8 mouse cellular contexts compared by ENCODE assay signal in the genomic region with DNA sequence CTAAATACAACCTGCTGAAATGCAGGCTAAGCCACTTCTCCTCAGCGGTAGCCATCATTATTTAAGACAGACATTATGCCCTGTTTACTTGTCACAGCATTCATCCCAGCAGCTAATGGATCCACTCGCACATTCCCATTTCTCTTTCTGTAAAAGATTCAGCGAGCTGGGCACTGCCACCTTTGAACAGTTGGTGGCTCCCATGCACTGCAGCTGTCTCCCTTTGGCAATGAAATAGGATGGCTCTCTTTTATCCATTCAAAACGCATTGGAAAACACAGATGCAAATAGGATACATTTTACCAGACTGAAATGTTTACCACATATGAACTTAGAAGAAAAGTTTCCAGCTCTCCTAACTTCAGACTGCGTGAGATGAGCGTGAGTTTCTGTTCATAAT. TPM values are rescaled to one million over a fixed set of nuclear protein-coding genes. Genes with fewer than 3 reads are reported as not detected.
DNase-seq lines count a peak whose midpoint lies in the region; ATAC-seq and TF ChIP-seq lines count a peak whose summit lies in the region.
"Had no signal": no experiment of that assay in that cellular context is flagged by ENCODE, and none has a peak within 500 bp of the region (broad histone marks: within the 10 kb centered on the region; RNA-seq: fewer than 3 reads in every experiment).

No protein-coding gene starts in this region.

- TF ChIP-seq CTCF in lung, adult 2 months (IDR thresholded peaks at IDR 0.05; ENCODE audit: insufficient read depth, low read length): peak; percentile 67; the same call in 1 of the 2 replicates
- peak; percentile 93 for TF ChIP-seq CTCF in left cerebral cortex, adult 2 months (IDR thresholded peaks at IDR 0.05)

- no peak overlapping the region for H3K27ac ChIP-seq in left cerebral cortex, adult 2 months
- H3K27ac ChIP-seq: limb, embryonic 12.5 days had no signal

- no peak for DNase-seq in lung, adult 2 months
- DNase-seq in lung, postnatal 25 days (ENCODE audit: low spot score): no peak
- peak; percentile 38 to 59 for DNase-seq in cerebellum, postnatal 25 days
- peak; percentile 43 to 60 for DNase-seq in left cerebral cortex, adult 2 months (ENCODE audit: extremely low spot score in 1 of 2, low spot score in 2 of 2)
- DNase-seq in retina, embryonic 14.5 days (ENCODE audit: low spot score): peak; percentile 60
- no peak for DNase-seq in gastrocnemius, postnatal 25 days

- H3K4me1 ChIP-seq in lung, adult 2 months (ENCODE audit: control insufficient read depth, insufficient read depth, low read length): no peaks in the 10 kb centered on the region

- TF ChIP-seq POLR2A in lung, adult 2 months (IDR thresholded peaks at IDR 0.05; ENCODE audit: borderline replicate concordance, extremely low read depth, low read depth, low read length): no peak

- 39% methylated on average over 6 of the region's 6 CpGs for WGBS in lung, adult 2 months

- peak; percentile 76 to 88 for ATAC-seq in hematopoietic stem cell, adult 5-6 weeks (replicated peaks in 1 of 2; ENCODE audit: insufficient read depth in 1 of 2, low FRiP score in 2 of 2, low TSS enrichment in 1 of 2, low read depth in 1 of 2, poor library complexity in 2 of 2, severe bottlenecking in 2 of 2)

- intact Hi-C loops in left cerebral cortex, adult 2 months (cut with DNase I): loop anchor here (2.0 kb wide), 3 partner anchors 300 to 380 kb away; no protein-coding TSS in a partner anchor

- no peak overlapping the region for H3K4me3 ChIP-seq in lung, adult 2 months (replicated peaks; ENCODE audit: extremely low read depth, low read depth, low read length)
- peak overlapping the region; percentile 38 for H3K4me3 ChIP-seq in left cerebral cortex, adult 2 months
- H3K4me3 ChIP-seq: limb, embryonic 12.5 days had no signal

RNA-seq across cellular contexts. Expression of gene Gpc5, which starts 21.5 kb away (rescaled TPM):
- polyA plus RNA-seq in lung, adult 2 months (2012; rRNA removed): 0.06 TPM in 1 of 2 replicates, not detected in the other
- not detected in 2 replicates for total RNA-seq in hematopoietic stem cell, adult 5-6 weeks (2017)
- total RNA-seq in left cerebral cortex, adult 2 months (2021): 10 to 100 TPM; 31.6 to 34.7 TPM
- not detected for total RNA-seq in gastrocnemius, postnatal 25 days (2021)

Comparison
In these comparisons a context has a peak if more than half of its experiments do, and no peak if none do; other contexts are left out.
1. DNase-seq: peak in cerebellum, postnatal 25 days (2 of 2), left cerebral cortex, adult 2 months (2 of 2) and retina, embryonic 14.5 days (single experiment); none in lung, adult 2 months (single experiment), lung, postnatal 25 days (single experiment) and gastrocnemius, postnatal 25 days (single experiment).
2. RNA of gene Gpc5, which starts 21.5 kb away (total RNA-seq): 31.6 to 34.7 TPM in left cerebral cortex, adult 2 months; not detected in hematopoietic stem cell, adult 5-6 weeks and not detected in gastrocnemius, postnatal 25 days; every median in the first group is over 10 times any median in the second.